Mouse (Mus musculus) neural tube, embryonic 14.5 days (tissue): Measurements from ENCODE around the gene Rgs11. TPM values are rescaled to one million over a fixed set of nuclear protein-coding genes. Genes with fewer than 3 reads are reported as not detected.

ENCODE experiments used
- ATAC-seq: fragments of 200-750 bp; cut with Nextera tagmentation; 2 replicates; pipeline ENCODE4 v1.8.0; 2017; ENCODE audit warnings: low read depth, mild to moderate bottlenecking, moderate TSS enrichment, moderate library complexity
- H3K27ac ChIP-seq: fragments of 300-500 bp; sonication (generic); 2 replicates; pipeline ENCODE4 v1.5.1; 2014; ENCODE audit warnings: low read depth, mild to moderate bottlenecking, control low read depth, low read length, moderate library complexity, mixed read lengths
- H3K27me3 ChIP-seq: fragments of 300-500 bp; sonication (generic); 2 replicates; pipeline ENCODE4 v1.6.1; 2014; ENCODE audit warnings: low read length; ENCODE audit not compliant: control insufficient read depth, insufficient read depth
- H3K36me3 ChIP-seq: fragments of 300-500 bp; sonication (generic); 2 replicates; pipeline ENCODE4 v1.6.1; 2014; ENCODE audit warnings: low read length, mixed read lengths; ENCODE audit not compliant: control insufficient read depth, insufficient read depth
- H3K4me1 ChIP-seq: fragments of 300-500 bp; sonication (generic); 2 replicates; pipeline ENCODE4 v1.6.1; 2014; ENCODE audit warnings: low read length; ENCODE audit not compliant: control insufficient read depth, insufficient read depth
- H3K4me2 ChIP-seq: fragments of 300-500 bp; sonication (generic); 2 replicates; pipeline ENCODE4 v1.6.1; 2014; ENCODE audit warnings: mild to moderate bottlenecking, low read depth, low read length, control low read depth
- H3K4me3 ChIP-seq: fragments of 300-500 bp; sonication (generic); 2 replicates; pipeline ENCODE4 v1.5.1; 2014; ENCODE audit warnings: low read depth, low read length, control low read depth, mixed read lengths
- H3K9ac ChIP-seq: fragments of 300-500 bp; sonication (generic); replicated peaks from 2 replicates; pipeline ENCODE4 v1.6.1; 2014; ENCODE audit warnings: low read depth, mild to moderate bottlenecking, control low read depth, low read length, mixed read lengths
- H3K9me3 ChIP-seq: fragments of 300-500 bp; sonication (generic); 2 replicates; pipeline ENCODE4 v1.6.1; 2016; ENCODE audit warnings: low read length; ENCODE audit not compliant: control insufficient read depth
- WGBS: fragments of 180-500 bp; shearing (Covaris S2); extraction: QIAGEN DNeasy Blood & Tissue Kit; methylation state at CpG from one replicate; pipeline ENCODE4 v1.1.7; 2014; 5-methylcytosine and 5-hydroxymethylcytosine counted together
- polyA plus RNA-seq: library from polyadenylated mRNA; unstranded; fragments of >200 nt; fragmentation: Nextera tagmentation; extraction: Ambion mirVana; gene quantifications from 2 replicates; pipeline ENCODE4 v1.2.1, GENCODE M21; 2014

The Rgs11 gene
- polyA plus RNA-seq, 1 experiment from 2014 or later, result 18.9 TPM

GRCm38 (mm10) chr17:26212241-26212640, 9.5 kb downstream of the Rgs11 start:
- H3K36me3 ChIP-seq, result peaks cover 3% of the 10 kb centered on the region; the same call in 1 of the 2 replicates
- no peak overlapping the region for H3K4me3 ChIP-seq
- H3K4me2 ChIP-seq, result no peak overlapping the region
- no peaks in the 10 kb centered on the region for H3K9me3 ChIP-seq
- WGBS, result 93% methylated on average over 7 of the region's 7 CpGs
- H3K4me1 ChIP-seq, result no peaks in the 10 kb centered on the region
- no peak overlapping the region for H3K27ac ChIP-seq
- H3K27me3 ChIP-seq, result no peaks in the 10 kb centered on the region
- no peak for ATAC-seq
- no peak overlapping the region for H3K9ac ChIP-seq

GRCm38 (mm10) chr17:26212681-26213080, 9.9 kb downstream of the Rgs11 start:
- Histone ChIP-seq H3K27me3 (no peaks in the 10 kb centered on the region), H3K36me3 (peaks cover 5% of the 10 kb centered on the region; the same call in 1 of the 2 replicates)
- WGBS, result 87% methylated on average over 11 of the region's 11 CpGs

GRCm38 (mm10) chr17:26221508-26221907, 18.8 kb downstream of the Rgs11 start:
- no peak overlapping the region for H3K4me3 ChIP-seq
- no peak overlapping the region for H3K27ac ChIP-seq
- H3K4me1 ChIP-seq, result no peaks in the 10 kb centered on the region
- no peak overlapping the region for H3K9ac ChIP-seq
- WGBS, result 71% methylated on average over 2 of the region's 2 CpGs
- no peak for ATAC-seq
- no peaks in the 10 kb centered on the region for H3K27me3 ChIP-seq
- no peak overlapping the region for H3K4me2 ChIP-seq
- H3K9me3 ChIP-seq, result no peaks in the 10 kb centered on the region
- peaks cover 8% of the 10 kb centered on the region; the same call in 1 of the 2 replicates for H3K36me3 ChIP-seq

More at GRCm38 (mm10) chr17:26212681-26213080, 9.9 kb downstream of the Rgs11 start:
- Histone ChIP-seq H3K9me3 (no peaks in the 10 kb centered on the region), H3K4me1 (no peaks in the 10 kb centered on the region), H3K27ac (no peak overlapping the region), H3K9ac (no peak overlapping the region), H3K4me3 (no peak overlapping the region), H3K4me2 (no peak overlapping the region)
- ATAC-seq, result no peak

GRCm38 (mm10) chr17:26225150-26225549, 22.4 kb downstream of the Rgs11 start:
- WGBS, result 86% methylated on average over 12 of the region's 12 CpGs
- H3K27ac ChIP-seq, result no peak overlapping the region
- H3K4me3 ChIP-seq, result no peak overlapping the region
- H3K4me2 ChIP-seq, result no peak overlapping the region
- no peaks in the 10 kb centered on the region for H3K4me1 ChIP-seq
- no peaks in the 10 kb centered on the region for H3K27me3 ChIP-seq
- H3K36me3 ChIP-seq, result no peaks in the 10 kb centered on the region
- ATAC-seq, result no peak
- no peaks in the 10 kb centered on the region for H3K9me3 ChIP-seq
- no peak overlapping the region for H3K9ac ChIP-seq

GRCm38 (mm10) chr17:26229776-26230175, 27.0 kb downstream of the Rgs11 start:
- no peak for ATAC-seq
- whole genome bisulfite sequencing, result 96% methylated on average over 5 of the region's 5 CpGs
- Histone ChIP-seq H3K9ac (no peak overlapping the region), H3K4me1 (no peaks in the 10 kb centered on the region), H3K4me3 (no peak overlapping the region), H3K27me3 (no peaks in the 10 kb centered on the region), H3K36me3 (no peaks in the 10 kb centered on the region), H3K4me2 (no peak overlapping the region), H3K9me3 (no peaks in the 10 kb centered on the region), H3K27ac (no peak overlapping the region)

GRCm38 (mm10) chr17:26231156-26231555, 28.4 kb downstream of the Rgs11 start:
- 90% methylated on average over 5 of the region's 5 CpGs for WGBS
- Histone ChIP-seq H3K4me1 (no peaks in the 10 kb centered on the region), H3K4me3 (no peak overlapping the region), H3K4me2 (no peak overlapping the region), H3K36me3 (no peaks in the 10 kb centered on the region), H3K27ac (no peak overlapping the region), H3K9me3 (no peaks in the 10 kb centered on the region), H3K9ac (no peak overlapping the region), H3K27me3 (no peaks in the 10 kb centered on the region)
- ATAC-seq, result no peak

- Histone ChIP-seq H3K9me3 (no peaks in the 10 kb centered on the region), H3K4me3 (no peak overlapping the region), H3K9ac (no peak overlapping the region), H3K27me3 (no peaks in the 10 kb centered on the region), H3K4me2 (no peak overlapping the region), H3K36me3 (no peaks in the 10 kb centered on the region), H3K27ac (no peak overlapping the region), H3K4me1 (no peaks in the 10 kb centered on the region)
- 76% methylated on average over 8 of the region's 8 CpGs for WGBS
- ATAC-seq, result no peak
Observed at GRCm38 (mm10) chr17:26232863-26233262, 30.1 kb downstream of the Rgs11 start.

GRCm38 (mm10) chr17:26234386-26234785, 31.6 kb downstream of the Rgs11 start:
- no peak for ATAC-seq
- H3K27me3 ChIP-seq, result no peaks in the 10 kb centered on the region
- WGBS, result 94% methylated on average over 8 of the region's 8 CpGs
- H3K9me3 ChIP-seq, result no peaks in the 10 kb centered on the region
- no peak overlapping the region for H3K4me3 ChIP-seq
- H3K4me1 ChIP-seq, result no peaks in the 10 kb centered on the region
- no peak overlapping the region for H3K9ac ChIP-seq
- H3K4me2 ChIP-seq, result no peak overlapping the region
- no peak overlapping the region for H3K27ac ChIP-seq
- no peaks in the 10 kb centered on the region for H3K36me3 ChIP-seq

GRCm38 (mm10) chr17:26235077-26235815, 32.5 kb downstream of the Rgs11 start:
- WGBS, result 43% methylated on average over 13 of the region's 13 CpGs
- no peak overlapping the region for H3K27ac ChIP-seq

More at GRCm38 (mm10) chr17:26235077-26235815, 32.5 kb downstream of the Rgs11 start:
- H3K9me3 ChIP-seq, result no peaks in the 10 kb centered on the region
- no peaks in the 10 kb centered on the region for H3K36me3 ChIP-seq
- no peak overlapping the region for H3K4me2 ChIP-seq
- H3K27me3 ChIP-seq, result no peaks in the 10 kb centered on the region
- no peak for ATAC-seq
- H3K4me3 ChIP-seq, result no peak overlapping the region
- no peak overlapping the region for H3K9ac ChIP-seq
- H3K4me1 ChIP-seq, result no peaks in the 10 kb centered on the region
